Comparison of ENCODE assay signal across 22 mouse cellular contexts in genomic region chr13:93761831-93762230, GRCm38 (mm10). TPM values are rescaled to one million over a fixed set of nuclear protein-coding genes. Genes with fewer than 3 reads are reported as not detected.
DNase-seq lines count a peak whose midpoint lies in the region; ATAC-seq and TF ChIP-seq lines count a peak whose summit lies in the region.
"Had no signal": no experiment of that assay in that cellular context is flagged by ENCODE, and none has a peak within 500 bp of the region (broad histone marks: within the 10 kb centered on the region; RNA-seq: fewer than 3 reads in every experiment).

No protein-coding gene starts in this region.

- TF ChIP-seq RAD21 in CH12.LX (IDR thresholded peaks at IDR 0.05; ENCODE audit: low read depth, low read length): no peak

- ATAC-seq in monocyte, adult 5-6 weeks (replicated peaks; ENCODE audit: insufficient number of reproducible peaks, low FRiP score, low TSS enrichment, poor library complexity, severe bottlenecking): no peak
- no peak for ATAC-seq in forebrain, embryonic 15.5 days (replicated peaks)
- ATAC-seq: activated CD4-positive, CD25-positive, alpha-beta regulatory T cell, adult 4 months; CD4-positive, CD25-positive, alpha-beta regulatory T cell, adult 4 months; Patski had no signal

- no peaks in the 10 kb centered on the region for H3K36me3 ChIP-seq in CH12.LX (replicated peaks in 1 of 2; ENCODE audit: control insufficient read depth in 1 of 2, insufficient read depth in 1 of 2, low read length in 1 of 2)
- H3K36me3 ChIP-seq in forebrain, embryonic 15.5 days: no peaks in the 10 kb centered on the region
- H3K36me3 ChIP-seq: G1E had no signal

- no peak for TF ChIP-seq CTCF in CH12.LX (conservative IDR thresholded peaks at IDR 0.05 in 1 of 2, IDR thresholded peaks at IDR 0.05 in 1 of 2; ENCODE audit: low read depth in 2 of 2, low read length in 2 of 2)

- dilution Hi-C loops in CH12.LX (cut with MboI; ENCODE audit: extremely low pct_ligation_motif_present, extremely low pct_unique_long_range_greater_than_20kb, low sequenced_read_pairs): no loop called here

- peaks cover 0 to 8% of the 10 kb centered on the region in 2 experiments; a peak in 2 of 4 replicates for H3K4me1 ChIP-seq in CH12.LX (ENCODE audit: control insufficient read depth in 1 of 2, insufficient read depth in 2 of 2)
- H3K4me1 ChIP-seq in forebrain, embryonic 15.5 days: 0 out of 2 replicates have a peak, but pooled peaks cover 10% of the 10 kb centered on the region

- no peaks in the 10 kb centered on the region for H3K27me3 ChIP-seq in CH12.LX (replicated peaks)
- H3K27me3 ChIP-seq in forebrain, embryonic 15.5 days: no peaks in the 10 kb centered on the region
- H3K27me3 ChIP-seq: Patski had no signal

- no peak overlapping the region for H3K4me2 ChIP-seq in CH12.LX (ENCODE audit: insufficient read depth, low read depth, poor library complexity, severe bottlenecking)
- no peak overlapping the region for H3K4me2 ChIP-seq in forebrain, embryonic 15.5 days (replicated peaks)

- in situ Hi-C loops in CH12.LX (cut with MboI; ENCODE audit: low pct_ligation_motif_present, low pct_unique_long_range_greater_than_20kb, low sequenced_read_pairs): no loop called here

- no peaks in the 10 kb centered on the region for H3K79me2 ChIP-seq in CH12.LX (replicated peaks; ENCODE audit: control insufficient read depth, extremely low read depth, insufficient read depth, poor library complexity, severe bottlenecking)

- intact Hi-C loops in heart, postnatal 14 days (cut with DNase I): no loop called here

- no peak overlapping the region for H3K4me3 ChIP-seq in CH12.LX (replicated peaks in 1 of 3; ENCODE audit: low read depth in 2 of 3, low read length in 2 of 3, poor library complexity in 1 of 3)
- H3K4me3 ChIP-seq in forebrain, embryonic 15.5 days: no peak overlapping the region

- no peak overlapping the region for H3K27ac ChIP-seq in CH12.LX (ENCODE audit: insufficient read depth, low read depth)
- H3K27ac ChIP-seq in forebrain, embryonic 15.5 days (replicated peaks): no peak overlapping the region

- peak; percentile 37 for DNase-seq in heart, adult 11 months
- DNase-seq in heart, postnatal 14 days: no peak
- DNase-seq in 416B (ENCODE audit: low read depth) (peak; percentile 59), CH12.LX (ENCODE audit: extremely low read depth) (peak; percentile 17)
- DNase-seq: adrenal gland, adult 2 months; adrenal gland, adult 8-10 months; adrenal gland, postnatal 10 days; adrenal gland, postnatal 14 days; adrenal gland, postnatal 25 days; adrenal gland, postnatal 36 days; B cell, adult 2 months; cerebellum, adult 11 months; cerebellum, adult 11-12 months; cerebellum, adult 18-20 months; cerebellum, adult 2 months; cerebellum, adult 8-10 months had no signal

- no peak for TF ChIP-seq POLR2A in CH12.LX (IDR thresholded peaks at IDR 0.05; ENCODE audit: low read depth, low read length)

- H3K9me3 ChIP-seq in CH12.LX (replicated peaks; ENCODE audit: low read length): no peaks in the 10 kb centered on the region
- no peaks in the 10 kb centered on the region for H3K9me3 ChIP-seq in forebrain, embryonic 15.5 days
- H3K9me3 ChIP-seq: G1E had no signal

- no peak for TF ChIP-seq EP300 in CH12.LX (IDR thresholded peaks at IDR 0.05; ENCODE audit: low read length)

- no peak overlapping the region for H3K9ac ChIP-seq in CH12.LX (ENCODE audit: insufficient read depth, low read depth)
- no peak overlapping the region for H3K9ac ChIP-seq in forebrain, embryonic 15.5 days (replicated peaks)

- 94% methylated on average over 8 of the region's 8 CpGs for WGBS in forebrain, embryonic 15.5 days

TF ChIP-seq in CH12.LX, 34 proteins besides CTCF, POLR2A, EP300 and RAD21:
- TF ChIP-seq BHLHE40 (IDR thresholded peaks at IDR 0.05; ENCODE audit: low read depth, low read length): peak; percentile 68
- TF ChIP-seq MAZ (IDR thresholded peaks at IDR 0.05; ENCODE audit: low read depth, low read length): no peak
- peak; percentile 69 for TF ChIP-seq ETS1 (conservative IDR thresholded peaks at IDR 0.05; ENCODE audit: low read depth, low read length)

RNA-seq across cellular contexts. Expression of gene Arsb, which starts 9.6 kb away (rescaled TPM):
- 1 to 10 TPM; 7.6 to 7.8 TPM for total RNA-seq in heart, postnatal 14 days (2021)
- total RNA-seq in CH12.LX (2012; rRNA removed): 1.0 TPM in 2 replicates
- 1.5 and 2.0 TPM in 2 replicates for total RNA-seq in CH12.LX (2014; rRNA removed)
- 7.8 and 9.8 TPM in 2 replicates for polyA plus RNA-seq in CH12.LX (2012; ENCODE audit: insufficient read length, low read depth)
- 20.5 to 65.1 TPM (median 21.5 TPM) in 3 replicates for total RNA-seq in monocyte, adult 5-6 weeks (2017)
- 8.1 and 8.2 TPM in 2 replicates for polyA plus RNA-seq in forebrain, embryonic 15.5 days (2015; fragmentation: Nextera tagmentation; extraction: Ambion mirVana)

Comparison
In these comparisons a context has a peak if more than half of its experiments do, and no peak if none do; other contexts are left out.
1. DNase-seq: peak in heart, adult 11 months (single experiment), 416B (single experiment) and CH12.LX (single experiment); none in heart, postnatal 14 days (0 of 2).